Mouse (Mus musculus) liver, embryonic 13.5 days (tissue): ENCODE data around the gene Guca2b. TPM values are rescaled to one million over a fixed set of nuclear protein-coding genes. Genes with fewer than 3 reads are reported as not detected.
A peak's percentile ranks its signal among the peaks of the same experiment; 100 is the strongest.
"Not testable (repeated sequence)": the region's sequence is repeated elsewhere in the genome, so short reads cannot be mapped to it uniquely, and the experiment has no call there.

Experiments used
- ATAC-seq: fragments of 200-750 bp; cut with Nextera tagmentation; 2 replicates; pipeline ENCODE4 v1.8.0; 2017; ENCODE audit warnings: low read depth, mild to moderate bottlenecking, moderate number of reproducible peaks, moderate library complexity
- DNase-seq: peaks from one replicate; pipeline ENCODE4 v3.0.0; 2022
- H3K27ac ChIP-seq: fragments of 300-500 bp; sonication (generic); 2 replicates; pipeline ENCODE4 v1.5.1; 2015; ENCODE audit warnings: moderate library complexity, mild to moderate bottlenecking, inconsistent platforms
- H3K27me3 ChIP-seq: fragments of 300-500 bp; sonication (generic); 2 replicates; pipeline ENCODE4 v1.6.1; 2015; ENCODE audit warnings: mild to moderate bottlenecking, inconsistent platforms
- H3K36me3 ChIP-seq: fragments of 300-500 bp; sonication (generic); 2 replicates; pipeline ENCODE4 v1.6.1; 2015; ENCODE audit warnings: mild to moderate bottlenecking, inconsistent platforms
- H3K4me1 ChIP-seq: fragments of 300-500 bp; sonication (generic); replicated peaks from 2 replicates; pipeline ENCODE4 v1.6.1; 2015; ENCODE audit warnings: inconsistent platforms
- H3K4me2 ChIP-seq: fragments of 300-500 bp; sonication (generic); 2 replicates; pipeline ENCODE4 v1.6.1; 2015; ENCODE audit warnings: inconsistent platforms, mild to moderate bottlenecking, moderate library complexity
- H3K4me3 ChIP-seq: fragments of 300-500 bp; sonication (generic); replicated peaks from 2 replicates; pipeline ENCODE4 v1.5.1; 2015; ENCODE audit warnings: mild to moderate bottlenecking, inconsistent platforms
- H3K9ac ChIP-seq: fragments of 300-500 bp; sonication (generic); 2 replicates; pipeline ENCODE4 v1.6.1; 2015; ENCODE audit warnings: mild to moderate bottlenecking, inconsistent platforms
- H3K9me3 ChIP-seq: fragments of 300-500 bp; sonication (generic); replicated peaks from 2 replicates; pipeline ENCODE4 v1.6.1; 2016; ENCODE audit warnings: inconsistent platforms
- WGBS: fragments of 180-500 bp; shearing (Covaris S2); methylation state at CpG from one replicate; pipeline ENCODE4 v1.1.7; 2015; ENCODE audit not compliant: insufficient replicate concordance; 5-methylcytosine and 5-hydroxymethylcytosine counted together
- polyA plus RNA-seq: library from polyadenylated mRNA; unstranded; fragments of >200 nt; fragmentation: Nextera tagmentation; extraction: Ambion mirVana; gene quantifications from 2 replicates; pipeline ENCODE4 v1.2.1, GENCODE M21; 2015

Gene Guca2b
- polyA plus RNA-seq, 1 experiment from 2014 or later = not detected

DNA sequence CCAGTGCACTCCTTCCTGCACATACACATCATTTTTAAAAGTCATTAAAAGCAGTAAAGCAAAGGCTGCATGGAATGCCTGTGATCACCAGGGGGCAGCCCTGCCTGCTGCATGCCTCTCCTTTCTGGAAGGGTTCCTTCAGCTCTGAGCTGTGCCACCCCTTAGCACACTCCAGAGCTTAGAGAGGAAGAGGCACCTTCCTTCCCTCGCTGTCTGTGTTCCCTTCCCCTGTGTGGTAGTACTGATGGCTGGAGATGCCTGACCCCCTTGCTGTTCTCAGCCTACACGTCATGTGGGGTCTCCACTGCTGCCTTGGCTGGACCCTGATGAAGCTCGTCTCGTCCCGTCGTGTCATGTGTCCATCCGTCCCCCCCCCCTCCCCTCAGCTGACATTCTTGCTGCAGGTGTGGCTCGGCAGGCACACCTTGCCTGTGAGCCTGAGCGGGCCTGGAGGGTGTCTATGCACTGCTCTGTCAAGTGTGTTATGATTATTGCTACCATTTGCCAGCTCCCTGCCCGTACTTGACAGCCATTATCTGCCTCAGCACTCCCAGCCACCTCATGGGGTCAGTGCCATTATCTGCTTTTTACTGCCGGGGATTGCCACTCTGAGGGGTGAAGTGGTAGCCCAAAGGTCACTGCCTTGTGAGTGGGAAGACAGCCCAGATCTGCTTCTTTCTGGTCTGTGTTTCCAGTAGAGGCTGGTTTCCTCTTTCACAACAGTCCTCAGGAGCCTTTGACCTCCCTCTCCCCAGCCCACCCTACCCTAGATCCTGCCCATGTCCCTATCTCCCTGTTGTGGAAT, 27.4 kb downstream of the Guca2b start:
- Histone ChIP-seq H3K27me3 (no peaks in the 10 kb centered on the region), H3K4me2 (no peak overlapping the region), H3K36me3 (peaks cover 17% of the 10 kb centered on the region), H3K4me3 (no peak overlapping the region), H3K9ac (no peak overlapping the region), H3K9me3 (no peaks in the 10 kb centered on the region), H3K27ac (peak overlapping the region; percentile 8; the same call in 1 of the 2 replicates), H3K4me1 (peaks cover 27% of the 10 kb centered on the region)
- DNase-seq (no peak), ATAC-seq (peak; percentile 50)
- WGBS = 49% methylated on average over 11 of the region's 11 CpGs

DNA sequence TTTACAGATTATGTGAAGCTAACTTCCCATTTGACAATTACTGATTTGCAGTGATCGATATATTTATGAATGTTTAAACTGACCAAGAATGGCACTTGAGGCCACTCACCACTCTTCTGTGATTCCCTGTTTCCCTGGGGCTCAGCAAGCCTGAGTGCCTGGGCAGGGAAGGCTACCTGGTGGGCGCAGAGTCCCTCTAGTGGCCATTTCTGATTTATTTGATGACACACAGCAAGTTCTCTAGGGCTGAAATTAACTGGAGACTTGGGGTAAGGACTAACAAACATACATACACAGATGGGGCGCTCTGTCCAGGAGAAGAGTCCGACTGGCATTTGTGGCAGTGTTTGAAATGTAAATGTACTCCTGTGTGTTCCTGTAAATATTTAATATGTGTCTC, 30.4 kb downstream of the Guca2b start:
- ATAC-seq, DNase-seq, H3K9ac ChIP-seq, H3K4me2 ChIP-seq, H3K4me3 ChIP-seq, H3K27ac ChIP-seq, H3K9me3 ChIP-seq, H3K27me3 ChIP-seq: not testable (repeated sequence)
- peaks cover 21% of the 10 kb centered on the region for H3K4me1 ChIP-seq
- peaks cover 31% of the 10 kb centered on the region for H3K36me3 ChIP-seq
- WGBS = 70% methylated on average over 4 of the region's 4 CpGs

DNA sequence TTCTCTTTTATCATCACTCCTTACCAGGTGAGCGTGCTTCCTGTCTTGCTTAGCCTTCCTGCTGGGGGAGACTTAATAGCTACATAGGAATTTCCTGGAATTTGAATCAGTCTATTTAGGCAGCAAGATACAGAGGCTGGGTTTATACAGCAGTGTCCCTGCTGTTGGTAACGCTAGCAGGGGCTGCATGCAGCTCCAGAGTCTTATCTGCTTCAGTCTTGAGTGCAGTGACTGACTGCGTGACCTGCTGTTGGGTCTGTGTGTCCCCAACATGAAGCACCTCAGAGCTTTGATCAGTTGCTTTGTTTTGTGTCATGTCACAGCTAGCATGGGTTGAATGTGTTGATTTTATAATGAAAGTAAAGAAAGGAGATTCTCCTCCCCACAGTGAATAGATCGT, 31.4 kb downstream of the Guca2b start:
- ATAC-seq = no peak
- no peak overlapping the region for H3K4me3 ChIP-seq
- H3K9me3 ChIP-seq = no peaks in the 10 kb centered on the region
- no peak overlapping the region for H3K27ac ChIP-seq
- H3K4me1 ChIP-seq = peaks cover 16% of the 10 kb centered on the region
- no peak for DNase-seq
- H3K36me3 ChIP-seq = peaks cover 39% of the 10 kb centered on the region
- no peak overlapping the region for H3K4me2 ChIP-seq
- WGBS = 78% methylated on average over 4 of the region's 4 CpGs
- H3K27me3 ChIP-seq = no peaks in the 10 kb centered on the region
- H3K9ac ChIP-seq = no peak overlapping the region

DNA sequence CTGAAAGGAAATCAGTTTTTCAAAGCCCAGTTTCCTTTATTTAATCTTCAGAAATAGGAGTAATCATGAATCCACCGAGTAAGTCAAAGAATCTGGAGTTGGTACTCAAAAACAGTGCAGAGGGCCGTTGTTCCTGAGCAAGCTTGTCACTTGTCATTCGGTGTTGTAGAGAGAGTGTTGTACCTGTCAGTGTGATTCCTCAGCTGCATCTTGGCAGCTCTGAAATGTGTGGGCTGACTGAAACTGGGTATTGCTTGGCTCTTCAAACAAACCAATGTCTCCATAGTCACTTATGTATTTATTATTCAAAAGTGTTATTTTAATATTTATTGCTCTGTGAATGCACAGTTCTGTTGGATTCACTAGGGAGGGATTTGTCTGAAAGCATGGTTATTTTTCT, 31.9 kb downstream of the Guca2b start:
- H3K4me1 ChIP-seq = peaks cover 12% of the 10 kb centered on the region
- no peaks in the 10 kb centered on the region for H3K27me3 ChIP-seq
- no peaks in the 10 kb centered on the region for H3K9me3 ChIP-seq
- peaks cover 43% of the 10 kb centered on the region for H3K36me3 ChIP-seq
- WGBS = 77% methylated on average over 3 of the region's 3 CpGs
- no peak overlapping the region for H3K27ac ChIP-seq
- H3K9ac ChIP-seq = no peak overlapping the region
- no peak overlapping the region for H3K4me2 ChIP-seq
- no peak overlapping the region for H3K4me3 ChIP-seq
- no peak for DNase-seq
- ATAC-seq = no peak

- Histone ChIP-seq H3K27me3 (no peaks in the 10 kb centered on the region), H3K4me1 (peaks cover 5% of the 10 kb centered on the region), H3K36me3 (peaks cover 50% of the 10 kb centered on the region), H3K9ac (no peak overlapping the region), H3K9me3 (no peaks in the 10 kb centered on the region), H3K4me2 (no peak overlapping the region), H3K4me3 (no peak overlapping the region), H3K27ac (no peak overlapping the region)
- WGBS = 75% methylated on average over 7 of the region's 7 CpGs
- ATAC-seq (no peak), DNase-seq (no peak)
These were observed 32.6 kb downstream of the Guca2b start for GRCm38 (mm10) chr4:119626081-119626645.

DNA sequence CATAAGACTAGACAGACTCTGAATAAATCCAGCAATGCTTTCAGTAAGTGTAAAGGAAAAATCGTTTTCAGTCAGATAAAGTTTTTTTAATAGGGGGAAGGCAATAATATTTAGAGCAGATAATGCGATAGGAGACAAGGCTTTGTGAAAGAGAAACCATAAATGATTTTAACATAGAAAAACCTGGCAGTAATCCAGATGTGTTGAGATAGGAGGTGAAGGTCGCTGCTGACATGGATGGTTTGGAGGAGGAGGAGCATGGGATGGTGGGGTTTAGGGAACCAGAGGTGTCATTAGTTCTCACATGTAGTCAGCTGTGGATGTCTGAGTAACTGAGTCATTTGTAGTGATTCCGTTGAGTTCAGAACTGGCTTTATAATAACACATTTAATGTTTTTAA, 44.0 kb downstream of the Guca2b start:
- no peak overlapping the region for H3K4me3 ChIP-seq
- no peaks in the 10 kb centered on the region for H3K27me3 ChIP-seq
- no peak for ATAC-seq
- peaks cover 2% of the 10 kb centered on the region for H3K36me3 ChIP-seq
- H3K9ac ChIP-seq = no peak overlapping the region
- H3K4me1 ChIP-seq = peaks cover 14% of the 10 kb centered on the region
- WGBS = 75% methylated on average over 4 of the region's 4 CpGs
- H3K27ac ChIP-seq = no peak overlapping the region
- DNase-seq = no peak
- no peaks in the 10 kb centered on the region for H3K9me3 ChIP-seq
- no peak overlapping the region for H3K4me2 ChIP-seq

DNA sequence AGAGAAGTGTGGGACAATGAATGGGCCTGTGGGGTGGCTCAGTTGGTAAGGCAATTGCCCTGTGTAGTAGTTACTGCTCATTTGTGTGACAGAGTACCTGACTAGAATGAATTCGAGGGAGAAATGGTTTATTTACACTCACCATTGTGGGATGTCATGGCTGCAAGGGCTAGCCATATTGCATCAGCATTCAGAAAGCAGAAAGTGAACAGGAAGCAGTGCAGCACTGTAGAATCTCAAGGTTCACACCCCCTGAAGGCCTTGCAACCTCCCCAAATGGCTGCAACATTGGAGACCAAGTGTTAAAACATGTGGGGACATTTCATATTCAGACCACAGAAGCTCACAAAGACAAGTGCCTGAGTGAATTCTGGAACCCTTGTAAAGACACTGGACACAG, 44.7 kb downstream of the Guca2b start:
- Histone ChIP-seq H3K27ac (peak overlapping the region; percentile 9; the same call in 1 of the 2 replicates), H3K9me3 (no peaks in the 10 kb centered on the region), H3K4me1 (peaks cover 20% of the 10 kb centered on the region), H3K27me3 (no peaks in the 10 kb centered on the region), H3K9ac (no peak overlapping the region), H3K4me2 (no peak overlapping the region), H3K4me3 (no peak overlapping the region), H3K36me3 (no peaks in the 10 kb centered on the region; the same call in 1 of the 2 replicates)
- no peak for DNase-seq
- ATAC-seq = no peak
- WGBS = 45% methylated on average over 1 of the region's 1 CpGs

DNA sequence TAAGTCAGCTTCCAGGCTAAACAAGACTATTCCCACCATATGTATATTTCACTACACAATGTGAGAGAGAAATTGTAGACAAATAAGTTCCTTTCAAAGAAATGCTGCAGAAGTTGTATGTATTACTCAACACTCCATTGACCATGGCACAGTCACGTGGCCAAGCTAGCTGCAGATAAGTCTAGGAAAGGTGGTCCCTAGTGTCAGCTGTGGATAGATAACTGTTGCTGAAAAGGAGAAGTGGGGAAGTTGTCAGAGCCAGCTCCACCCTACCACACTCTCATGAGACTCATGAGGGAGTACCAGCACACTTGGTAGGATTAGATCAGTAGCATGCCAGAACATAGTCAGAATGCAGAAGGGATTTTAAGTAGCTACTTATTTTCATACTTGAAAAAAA, 49.3 kb downstream of the Guca2b start:
- H3K9ac ChIP-seq = no peak overlapping the region
- no peak overlapping the region for H3K4me2 ChIP-seq
- H3K9me3 ChIP-seq = no peaks in the 10 kb centered on the region
- H3K4me1 ChIP-seq = peaks cover 24% of the 10 kb centered on the region
- H3K4me3 ChIP-seq = no peak overlapping the region
- DNase-seq = peak; percentile 39
- no peaks in the 10 kb centered on the region for H3K27me3 ChIP-seq
- 0 out of 2 replicates have a peak, but pooled peaks cover 5% of the 10 kb centered on the region for H3K36me3 ChIP-seq
- no peak overlapping the region for H3K27ac ChIP-seq
- WGBS = 15% methylated on average over 1 of the region's 1 CpGs
- peak; percentile 91 for ATAC-seq

Other genes starting within 250 kb of the Guca2b start
- gene Ccdc30, start 243.4 kb downstream of the Guca2b start, polyA plus RNA-seq = 1.1 and 2.0 TPM in 2 replicates
- gene Ppcs, start 236.5 kb downstream of the Guca2b start, polyA plus RNA-seq = 14.9 and 16.0 TPM in 2 replicates
- gene Zmynd12, start 236.1 kb downstream of the Guca2b start, polyA plus RNA-seq = 0.17 TPM in 1 of 2 replicates, not detected in the other
- gene Rimkla, start 166.3 kb downstream of the Guca2b start, polyA plus RNA-seq = 0.05 TPM in 2 replicates
- gene Foxj3, start 122.0 kb downstream of the Guca2b start, polyA plus RNA-seq = 5.4 and 7.4 TPM in 2 replicates
- gene Frg2f1, start 119.4 kb downstream of the Guca2b start, polyA plus RNA-seq = 0.58 and 0.63 TPM in 2 replicates
- gene Guca2a, start 21.2 kb downstream of the Guca2b start, polyA plus RNA-seq = 0.20 TPM in 1 of 2 replicates, not detected in the other
- gene Hivep3, start 74.8 kb upstream of the Guca2b start, polyA plus RNA-seq = 2.1 and 2.6 TPM in 2 replicates